Mouse (Mus musculus): ENCODE measurements around the gene Tmem120a. TPM values are rescaled to one million over a fixed set of nuclear protein-coding genes. Genes with fewer than 3 reads are reported as not detected.

The Tmem120a gene
- total RNA-seq, 1 experiment from 2014 or later = 19.1 TPM

- no peak for ATAC-seq (replicated peaks; ENCODE audit: insufficient number of reproducible peaks, low FRiP score, low TSS enrichment, poor library complexity, severe bottlenecking)
These were observed 8.5 kb downstream of the Tmem120a start for GRCm38 (mm10) chr5:135735741-135736140.

- no peak for ATAC-seq (replicated peaks; ENCODE audit: insufficient number of reproducible peaks, low FRiP score, low TSS enrichment, poor library complexity, severe bottlenecking)
These were observed 10.1 kb downstream of the Tmem120a start for GRCm38 (mm10) chr5:135734057-135734680.

- ATAC-seq (replicated peaks; ENCODE audit: insufficient number of reproducible peaks, low FRiP score, low TSS enrichment, poor library complexity, severe bottlenecking) = no peak
These were observed 11.2 kb downstream of the Tmem120a start for GRCm38 (mm10) chr5:135733071-135733470.

GRCm38 (mm10) chr5:135731322-135731721 is 12.9 kb downstream of the Tmem120a start:
- no peak for ATAC-seq (replicated peaks; ENCODE audit: insufficient number of reproducible peaks, low FRiP score, low TSS enrichment, poor library complexity, severe bottlenecking)

- no peak for ATAC-seq (replicated peaks; ENCODE audit: insufficient number of reproducible peaks, low FRiP score, low TSS enrichment, poor library complexity, severe bottlenecking)
These were observed 13.3 kb downstream of the Tmem120a start for GRCm38 (mm10) chr5:135730916-135731315.

- no peak for ATAC-seq (replicated peaks; ENCODE audit: insufficient number of reproducible peaks, low FRiP score, low TSS enrichment, poor library complexity, severe bottlenecking)
These were observed 14.0 kb downstream of the Tmem120a start for GRCm38 (mm10) chr5:135730278-135730677.

GRCm38 (mm10) chr5:135729351-135729750 is 14.9 kb downstream of the Tmem120a start:
- ATAC-seq (replicated peaks; ENCODE audit: insufficient number of reproducible peaks, low FRiP score, low TSS enrichment, poor library complexity, severe bottlenecking) = no peak

GRCm38 (mm10) chr5:135728361-135728760 is 15.9 kb downstream of the Tmem120a start:
- no peak for ATAC-seq (replicated peaks; ENCODE audit: insufficient number of reproducible peaks, low FRiP score, low TSS enrichment, poor library complexity, severe bottlenecking)

- ATAC-seq (replicated peaks; ENCODE audit: insufficient number of reproducible peaks, low FRiP score, low TSS enrichment, poor library complexity, severe bottlenecking) = no peak
These were observed 16.4 kb downstream of the Tmem120a start for GRCm38 (mm10) chr5:135727871-135728270.

GRCm38 (mm10) chr5:135726641-135727346 is 17.5 kb downstream of the Tmem120a start:
- no peak for ATAC-seq (replicated peaks; ENCODE audit: insufficient number of reproducible peaks, low FRiP score, low TSS enrichment, poor library complexity, severe bottlenecking)

- ATAC-seq (replicated peaks; ENCODE audit: insufficient number of reproducible peaks, low FRiP score, low TSS enrichment, poor library complexity, severe bottlenecking) = no peak
These were observed 18.3 kb downstream of the Tmem120a start for GRCm38 (mm10) chr5:135725991-135726390.

GRCm38 (mm10) chr5:135725391-135725841 is 18.8 kb downstream of the Tmem120a start:
- ATAC-seq (replicated peaks; ENCODE audit: insufficient number of reproducible peaks, low FRiP score, low TSS enrichment, poor library complexity, severe bottlenecking) = no peak

- no peak for ATAC-seq (replicated peaks; ENCODE audit: insufficient number of reproducible peaks, low FRiP score, low TSS enrichment, poor library complexity, severe bottlenecking)
These were observed 19.5 kb downstream of the Tmem120a start for GRCm38 (mm10) chr5:135724536-135725322.

- ATAC-seq (replicated peaks; ENCODE audit: insufficient number of reproducible peaks, low FRiP score, low TSS enrichment, poor library complexity, severe bottlenecking) = no peak
These were observed 21.0 kb downstream of the Tmem120a start for GRCm38 (mm10) chr5:135723165-135723751.

GRCm38 (mm10) chr5:135722121-135722520 is 22.1 kb downstream of the Tmem120a start:
- ATAC-seq (replicated peaks; ENCODE audit: insufficient number of reproducible peaks, low FRiP score, low TSS enrichment, poor library complexity, severe bottlenecking) = no peak

- no peak for ATAC-seq (replicated peaks; ENCODE audit: insufficient number of reproducible peaks, low FRiP score, low TSS enrichment, poor library complexity, severe bottlenecking)
These were observed 23.2 kb downstream of the Tmem120a start for GRCm38 (mm10) chr5:135721076-135721475.

GRCm38 (mm10) chr5:135720121-135720520 is 24.1 kb downstream of the Tmem120a start:
- no peak for ATAC-seq (replicated peaks; ENCODE audit: insufficient number of reproducible peaks, low FRiP score, low TSS enrichment, poor library complexity, severe bottlenecking)

- ATAC-seq (replicated peaks; ENCODE audit: insufficient number of reproducible peaks, low FRiP score, low TSS enrichment, poor library complexity, severe bottlenecking) = no peak
These were observed 24.6 kb downstream of the Tmem120a start for GRCm38 (mm10) chr5:135719586-135720120.

GRCm38 (mm10) chr5:135715624-135716023 is 28.6 kb downstream of the Tmem120a start:
- no peak for ATAC-seq (replicated peaks; ENCODE audit: insufficient number of reproducible peaks, low FRiP score, low TSS enrichment, poor library complexity, severe bottlenecking)

All from monocyte, adult 5-6 weeks (primary cell).